Mouse (Mus musculus): ENCODE data around the gene Snx10.
"Not testable (repeated sequence)": the region's sequence is repeated elsewhere in the genome, so short reads cannot be mapped to it uniquely, and the experiment has no call there.

The Snx10 gene

GRCm38 (mm10) chr6:51523807-51524320 lies at the start of gene Snx10:
Gene Snx10, plus strand, starts transcription at chr6:51523901.
- no peak for DNase-seq

- no peak for DNase-seq
Measured at GRCm38 (mm10) chr6:51479136-51479731, 44.5 kb upstream of the Snx10 start.

GRCm38 (mm10) chr6:51481548-51481947 lies 42.2 kb upstream of the Snx10 start:
- peak; percentile 31 to 39 for DNase-seq

- no peak for DNase-seq
Measured at GRCm38 (mm10) chr6:51483861-51484260, 39.8 kb upstream of the Snx10 start.

GRCm38 (mm10) chr6:51484556-51484955 lies 39.1 kb upstream of the Snx10 start:
- not testable (repeated sequence) for DNase-seq

- DNase-seq: no peak
Measured at GRCm38 (mm10) chr6:51485646-51486045, 38.1 kb upstream of the Snx10 start.

- DNase-seq: no peak
Measured at GRCm38 (mm10) chr6:51486076-51486710, 37.5 kb upstream of the Snx10 start.

- no peak for DNase-seq
Measured at GRCm38 (mm10) chr6:51486731-51487130, 37.0 kb upstream of the Snx10 start.

GRCm38 (mm10) chr6:51489787-51490186 lies 33.9 kb upstream of the Snx10 start:
- DNase-seq: peak; percentile 71 to 81

GRCm38 (mm10) chr6:51497321-51498111 lies 26.2 kb upstream of the Snx10 start:
- DNase-seq: peak; percentile 7 to 20

GRCm38 (mm10) chr6:51505671-51506070 lies 18.0 kb upstream of the Snx10 start:
- DNase-seq: no peak

GRCm38 (mm10) chr6:51507556-51507955 lies 16.1 kb upstream of the Snx10 start:
- no peak for DNase-seq

GRCm38 (mm10) chr6:51508750-51509648 lies 14.7 kb upstream of the Snx10 start:
- peak; percentile 51 to 78 for DNase-seq

GRCm38 (mm10) chr6:51510094-51510493 lies 13.6 kb upstream of the Snx10 start:
- DNase-seq: peak; percentile 20 to 69

GRCm38 (mm10) chr6:51510946-51511345 lies 12.8 kb upstream of the Snx10 start:
- no peak for DNase-seq

GRCm38 (mm10) chr6:51513745-51514144 lies 10.0 kb upstream of the Snx10 start:
- DNase-seq: no peak

- DNase-seq: no peak
Measured at GRCm38 (mm10) chr6:51514860-51515259, 8.8 kb upstream of the Snx10 start.

GRCm38 (mm10) chr6:51523310-51523709 lies 391 bp upstream of the Snx10 start:
- no peak for DNase-seq

- no peak for DNase-seq
Measured at GRCm38 (mm10) chr6:51524321-51524931, 725 bp downstream of the Snx10 start.

- DNase-seq: no peak
Measured at GRCm38 (mm10) chr6:51525001-51525400, 1.3 kb downstream of the Snx10 start.

- DNase-seq: no peak
Measured at GRCm38 (mm10) chr6:51529457-51529856, 5.8 kb downstream of the Snx10 start.
